Mouse (Mus musculus) ovary, adult 18-20 months (tissue): ENCODE data around the gene Gm13277.
A peak's percentile ranks its signal among the peaks of the same experiment; 100 is the strongest.
"Not testable (repeated sequence)": the region's sequence is repeated elsewhere in the genome, so short reads cannot be mapped to it uniquely, and the experiment has no call there.

ENCODE experiments used
- DNase-seq: peaks from one replicate; pipeline ENCODE4 v3.0.0; 2022; ENCODE audit warnings: low spot score, mixed read lengths

Gene Gm13277

GRCm38 (mm10) chr4:88785409-88785808, 3.0 kb upstream of the Gm13277 start, which contains the start of gene Gm13276:
Gene Gm13276, plus strand, starts transcription at chr4:88785709.
- not testable (repeated sequence) for DNase-seq

GRCm38 (mm10) chr4:88791250-88791649, 2.8 kb downstream of the Gm13277 start, which contains the start of gene Gm13278:
Gene Gm13278, plus strand, starts transcription at chr4:88791550.
- not testable (repeated sequence) for DNase-seq

DNA sequence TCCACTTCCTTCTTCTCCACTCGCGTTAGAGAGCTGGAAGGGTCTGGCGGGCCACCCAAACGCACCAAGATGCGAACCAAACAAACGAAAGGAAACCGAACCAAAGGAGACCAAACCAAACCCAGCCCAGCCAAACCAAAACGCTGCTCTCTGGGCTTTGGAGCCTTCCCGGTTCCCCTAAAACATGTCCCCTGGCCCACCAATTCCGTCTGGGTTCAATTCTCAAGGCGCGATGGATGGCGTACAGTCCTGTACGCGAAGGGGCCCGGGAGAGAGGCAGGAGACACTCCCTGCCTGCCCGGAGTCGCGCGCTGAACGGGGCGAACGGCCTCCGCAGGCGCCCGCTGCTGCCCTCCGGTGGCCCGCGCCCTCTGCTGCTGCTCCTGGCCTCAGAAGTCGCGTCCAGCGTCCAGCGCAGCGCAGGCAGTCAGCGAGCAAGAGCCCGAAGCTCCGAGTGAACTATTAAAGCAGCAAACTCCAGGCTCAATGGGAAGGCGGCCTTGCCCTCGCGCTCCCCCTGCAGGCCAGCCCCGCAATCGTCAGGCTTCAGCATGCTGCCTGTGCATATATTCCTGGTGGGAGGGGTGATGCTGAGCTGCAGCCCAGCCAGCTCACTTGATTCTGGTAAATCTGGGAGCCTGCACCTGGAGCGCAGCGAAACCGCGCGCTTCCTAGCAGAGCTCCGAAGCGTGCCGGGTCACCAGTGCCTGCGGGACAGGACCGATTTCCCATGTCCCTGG, 5.7 kb downstream of the Gm13277 start, which contains the start of gene Gm13275:
Gene Gm13275 (plus strand): TSS at position 552 of the 740 bp plus-strand sequence.
- DNase-seq, result peak; percentile 70

GRCm38 (mm10) chr4:88797097-88797496, 8.7 kb downstream of the Gm13277 start, which contains the start of gene Gm13279:
Gene Gm13279, plus strand, starts transcription at chr4:88797397.
- not testable (repeated sequence) for DNase-seq

GRCm38 (mm10) chr4:88799365-88799764, 10.9 kb downstream of the Gm13277 start, which contains the start of gene Gm13285:
Gene Gm13285, plus strand, starts transcription at chr4:88799665.
- DNase-seq, result not testable (repeated sequence)

GRCm38 (mm10) chr4:88802954-88803353, 14.5 kb downstream of the Gm13277 start, which contains the start of gene Gm13287:
Gene Gm13287, plus strand, starts transcription at chr4:88803254.
- not testable (repeated sequence) for DNase-seq

DNA sequence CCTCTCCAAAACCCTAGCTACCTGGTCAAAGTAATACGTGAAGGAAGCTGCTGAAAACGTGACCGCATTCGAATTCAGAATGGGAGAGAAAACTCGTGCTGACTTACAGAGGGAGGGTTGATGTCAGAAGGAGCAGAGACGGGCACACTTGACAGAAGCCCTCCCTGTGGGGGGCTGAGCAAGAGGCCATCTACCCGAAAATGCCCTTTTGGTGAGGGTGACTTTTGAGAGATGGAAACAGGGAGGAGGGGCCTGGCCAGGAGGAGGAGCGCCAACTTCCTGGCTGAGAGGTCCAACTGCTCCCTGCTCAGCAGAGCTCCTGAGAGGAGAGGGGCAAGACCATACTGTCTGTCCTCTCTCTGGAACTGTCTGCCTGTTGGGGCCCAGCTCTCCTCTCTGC, 16.8 kb downstream of the Gm13277 start, which contains the start of gene Gm13288:
Gene Gm13288 (plus strand): TSS at position 301 of the 400 bp plus-strand sequence.
- not testable (repeated sequence) for DNase-seq

DNA sequence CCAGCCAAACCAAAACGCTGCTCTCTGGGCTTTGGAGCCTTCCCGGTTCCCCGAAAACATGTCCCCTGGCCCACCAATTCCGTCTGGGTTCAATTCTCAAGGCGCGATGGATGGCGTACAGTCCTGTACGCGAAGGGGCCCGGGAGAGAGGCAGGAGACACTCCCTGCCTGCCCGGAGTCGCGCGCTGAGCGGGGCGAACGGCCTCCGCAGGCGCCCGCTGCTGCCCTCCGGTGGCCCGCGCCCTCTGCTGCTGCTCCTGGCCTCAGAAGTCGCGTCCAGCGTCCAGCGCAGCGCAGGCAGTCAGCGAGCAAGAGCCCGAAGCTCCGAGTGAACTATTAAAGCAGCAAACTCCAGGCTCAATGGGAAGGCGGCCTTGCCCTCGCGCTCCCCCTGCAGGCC, 17.3 kb downstream of the Gm13277 start:
- DNase-seq, result peak; percentile 25

- no peak for DNase-seq
These were observed 27.5 kb downstream of the Gm13277 start, which contains the start of gene Ifna7 for GRCm38 (mm10) chr4:88815928-88816327. Gene Ifna7, plus strand, starts transcription at chr4:88816228.

GRCm38 (mm10) chr4:88819659-88820058, 31.2 kb downstream of the Gm13277 start, which contains the start of gene Ifna11:
Gene Ifna11, plus strand, starts transcription at chr4:88819959.
- no peak for DNase-seq

- DNase-seq, result no peak
These were observed 34.6 kb downstream of the Gm13277 start for GRCm38 (mm10) chr4:88822995-88823394.

DNA sequence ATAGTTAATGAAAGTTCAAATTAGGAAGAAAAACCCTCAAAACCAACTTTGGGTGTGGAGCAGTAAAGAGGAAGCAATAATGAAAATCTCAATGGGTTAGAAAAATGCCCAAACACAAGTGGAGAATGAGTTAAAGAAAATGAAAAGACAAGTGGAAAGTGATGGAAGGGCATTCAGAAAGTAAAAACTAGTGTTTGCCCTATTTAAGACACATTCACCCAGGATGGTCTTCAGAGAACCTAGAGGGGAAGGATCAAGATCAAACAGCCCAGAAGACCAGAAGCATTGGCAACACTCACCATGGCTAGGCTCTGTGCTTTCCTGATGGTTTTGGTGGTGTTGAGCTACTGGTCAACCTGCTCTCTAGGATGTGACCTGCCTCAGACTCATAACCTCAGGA, 38.7 kb downstream of the Gm13277 start, which contains the start of gene Ifna6:
Gene Ifna6 (plus strand): TSS at position 301 of the 400 bp plus-strand sequence.
- not testable (repeated sequence) for DNase-seq

DNA sequence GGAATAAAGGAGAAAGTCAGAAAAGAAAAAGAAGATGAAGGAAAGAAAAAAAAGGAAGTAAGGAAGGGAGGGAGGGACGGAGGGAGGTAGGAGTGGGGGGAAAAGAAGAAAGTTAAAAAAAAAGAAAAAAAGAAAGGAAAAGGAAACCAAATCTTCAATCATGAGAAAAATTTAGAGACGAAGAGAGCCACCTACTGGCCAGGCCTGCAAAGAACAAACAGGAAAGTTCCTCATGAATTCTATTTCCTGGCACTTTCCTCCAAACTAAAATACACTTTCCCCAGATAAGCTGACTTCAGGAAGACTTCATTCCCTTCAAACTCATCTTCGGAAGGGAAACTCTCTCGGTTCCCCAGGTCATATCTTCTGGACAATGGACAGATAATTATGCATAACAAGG, 42.1 kb downstream of the Gm13277 start:
- no peak for DNase-seq

DNA sequence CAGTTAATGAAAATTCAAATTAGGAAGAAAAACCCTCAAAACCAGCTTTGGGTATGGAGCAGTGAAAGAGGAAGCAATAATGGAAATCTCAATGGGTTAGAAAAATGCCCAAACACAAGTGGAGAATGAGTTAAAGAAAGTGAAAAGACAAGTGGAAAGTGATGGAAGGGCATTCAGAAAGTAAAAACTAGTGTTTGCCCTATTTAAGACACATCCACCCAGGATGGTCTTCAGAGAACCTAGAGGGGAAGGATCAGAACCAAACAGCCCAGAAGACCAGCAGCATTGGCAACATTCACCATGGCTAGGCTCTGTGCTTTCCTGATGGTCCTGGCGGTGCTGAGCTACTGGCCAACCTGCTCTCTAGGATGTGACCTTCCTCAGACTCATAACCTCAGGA, 46.8 kb downstream of the Gm13277 start, which contains the start of gene Ifna5:
Gene Ifna5 (plus strand): TSS at position 301 of the 400 bp plus-strand sequence.
- DNase-seq, result not testable (repeated sequence)
